Mouse (Mus musculus): ENCODE data around the gene Msmb. TPM values are rescaled to one million over a fixed set of nuclear protein-coding genes. Genes with fewer than 3 reads are reported as not detected.

The Msmb gene
- polyA plus RNA-seq, 1 experiment from 2014 or later, result not detected

- in situ Hi-C loops (cut with MboI; ENCODE audit: low pct_unique_long_range_greater_than_20kb), result no loop called here
Observed at GRCm38 (mm10) chr14:32201791-32202451, 60.1 kb downstream of the Msmb start, which contains the start of the genes Timm23 and Parg. Timm23 (minus strand) TSS chr14:32201898. Parg (plus strand) TSS chr14:32201949.

More at GRCm38 (mm10) chr14:32201791-32202451, 60.1 kb downstream of the Msmb start, which contains the start of the genes Timm23 and Parg:
- TF ChIP-seq CTCF (IDR thresholded peaks at IDR 0.05), result no peak
- no peaks in the 10 kb centered on the region for H3K27me3 ChIP-seq
- POLR2A ChIA-PET, result no interaction called here
- ATAC-seq (peak; percentile 73), DNase-seq (ENCODE audit: low read depth, low spot score) (peak; percentile 20)
- CTCF ChIA-PET, result no interaction called here

Other genes starting within 250 kb of the Msmb start
- gene Galnt15, start 113.0 kb upstream of the Msmb start, polyA plus RNA-seq (2021), result 0.14 TPM
- 57.1 TPM for gene Oxnad1, start 56.6 kb upstream of the Msmb start, polyA plus RNA-seq (2021)
- gene Dph3, start 56.3 kb upstream of the Msmb start, polyA plus RNA-seq (2021), result 50.1 TPM
- gene Ncoa4, start 17.8 kb downstream of the Msmb start, polyA plus RNA-seq (2021), result 65.0 TPM
- gene Timm23, start 59.9 kb downstream of the Msmb start, polyA plus RNA-seq (2021), result 151 TPM
- gene Parg, start 59.9 kb downstream of the Msmb start, polyA plus RNA-seq (2021), result 27.8 TPM
- 20.6 TPM for gene Ogdhl, start 180.0 kb downstream of the Msmb start, polyA plus RNA-seq (2021)
- not detected for gene 1700024G13Rik, start 246.4 kb downstream of the Msmb start, polyA plus RNA-seq (2021)